Mouse (Mus musculus) bone marrow, adult 2 months (tissue): ENCODE results near the gene Muc13. TPM values are rescaled to one million over a fixed set of nuclear protein-coding genes. Genes with fewer than 3 reads are reported as not detected.

Experiments
- H3K27ac ChIP-seq: fragments of 200-500 bp; 2 replicates; pipeline ENCODE4 v1.5.1; 2012; ENCODE audit warnings: low read depth, mild to moderate bottlenecking, control low read depth, inconsistent platforms, low read length; ENCODE audit not compliant: control insufficient read depth, poor library complexity, insufficient read depth
- H3K4me1 ChIP-seq: fragments of 200-500 bp; 2 replicates; pipeline ENCODE4 v1.6.1; 2011; ENCODE audit warnings: low read length; ENCODE audit not compliant: control insufficient read depth, insufficient read depth
- H3K4me3 ChIP-seq: fragments of 200-500 bp; replicated peaks from 2 replicates; pipeline ENCODE3; 2011; ENCODE audit warnings: mild to moderate bottlenecking, low read depth, low read length, control low read depth; ENCODE audit not compliant: control insufficient read depth
- CTCF ChIP-seq: fragments of 200-500 bp; IDR thresholded peaks from 2 replicates; pipeline ENCODE4 v1.5.1; 2011; ENCODE audit warnings: low read length, control low read depth; ENCODE audit not compliant: control insufficient read depth, insufficient read depth
- POLR2A ChIP-seq: fragments of 200-500 bp; IDR thresholded peaks from 2 replicates; pipeline ENCODE4 v1.6.1; 2011; ENCODE audit warnings: low read depth, mild to moderate bottlenecking, control low read depth, low read length, borderline replicate concordance; ENCODE audit not compliant: control insufficient read depth
- WGBS: fragments of 180-500 bp; shearing (Covaris S2); methylation state at CpG from one replicate; pipeline ENCODE4 v1.1.7; 2018; 5-methylcytosine and 5-hydroxymethylcytosine counted together
- polyA plus RNA-seq: library from polyadenylated mRNA; stranded (reverse); fragments of >200 nt; gene quantifications from 2 replicates; pipeline ENCODE4 v1.2.4, GENCODE M21; 2011; ENCODE audit warnings: low replicate concordance; ENCODE audit not compliant: missing spikeins, insufficient read depth, insufficient read length

Muc13 gene
- polyA plus RNA-seq, 1 experiment: 6.4 TPM

GRCm38 (mm10) chr16:33844866-33845265, 51.0 kb downstream of the Muc13 start:
- H3K4me3 ChIP-seq: no peak overlapping the region
- H3K27ac ChIP-seq: no peak overlapping the region
- no peak for TF ChIP-seq CTCF
- no peak for TF ChIP-seq POLR2A
- WGBS: 86% methylated on average over 6 of the region's 6 CpGs
- no peaks in the 10 kb centered on the region for H3K4me1 ChIP-seq

DNA sequence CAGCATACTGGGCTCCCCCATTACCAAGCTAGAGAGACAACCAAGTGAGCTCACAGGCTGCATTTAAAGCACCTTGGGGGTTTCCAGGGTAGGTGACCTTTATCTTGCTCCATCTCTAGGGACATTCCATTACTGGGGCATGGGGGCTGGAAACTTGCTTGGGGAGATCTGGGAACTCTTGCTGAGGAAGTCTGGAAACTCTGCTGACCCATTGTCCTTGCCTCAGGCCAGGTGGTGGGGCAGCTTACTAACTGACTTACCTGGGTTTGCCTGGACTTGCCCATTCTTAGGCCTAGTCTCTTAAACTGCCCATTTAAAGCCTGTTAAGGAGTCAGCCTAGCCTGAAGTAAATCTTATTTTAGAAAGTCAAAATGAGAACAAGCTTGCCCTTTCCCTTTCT, 59.4 kb downstream of the Muc13 start:
- H3K4me3 ChIP-seq: no peak overlapping the region
- TF ChIP-seq POLR2A (no peak), CTCF (no peak)
- no peak overlapping the region for H3K27ac ChIP-seq
- no peaks in the 10 kb centered on the region; the same call in 1 of the 2 replicates for H3K4me1 ChIP-seq

DNA sequence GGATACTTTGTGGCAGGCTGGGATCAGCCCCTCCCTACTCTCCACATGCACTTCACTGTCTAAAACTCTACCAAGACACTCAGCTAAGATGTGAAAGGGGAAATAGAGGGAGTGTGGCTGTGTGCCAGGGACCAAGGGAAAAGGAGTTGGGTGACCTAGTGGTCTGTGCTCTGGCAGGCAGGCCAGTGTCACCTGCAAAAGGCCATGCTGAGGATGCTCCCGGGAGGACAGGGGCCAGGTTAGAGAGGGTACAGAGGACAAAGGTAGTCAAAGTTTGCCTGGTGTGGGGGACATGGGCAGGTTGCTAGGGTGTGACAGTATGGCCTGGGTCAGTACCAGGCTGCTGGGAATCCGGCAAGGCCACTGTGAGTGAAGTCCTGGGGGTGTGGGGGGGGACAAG, 64.9 kb downstream of the Muc13 start:
- Histone ChIP-seq H3K4me1 (peaks cover 3% of the 10 kb centered on the region), H3K4me3 (no peak overlapping the region), H3K27ac (no peak overlapping the region)
- 51% methylated on average over 2 of the region's 2 CpGs for WGBS
- TF ChIP-seq CTCF (no peak), POLR2A (no peak)

DNA sequence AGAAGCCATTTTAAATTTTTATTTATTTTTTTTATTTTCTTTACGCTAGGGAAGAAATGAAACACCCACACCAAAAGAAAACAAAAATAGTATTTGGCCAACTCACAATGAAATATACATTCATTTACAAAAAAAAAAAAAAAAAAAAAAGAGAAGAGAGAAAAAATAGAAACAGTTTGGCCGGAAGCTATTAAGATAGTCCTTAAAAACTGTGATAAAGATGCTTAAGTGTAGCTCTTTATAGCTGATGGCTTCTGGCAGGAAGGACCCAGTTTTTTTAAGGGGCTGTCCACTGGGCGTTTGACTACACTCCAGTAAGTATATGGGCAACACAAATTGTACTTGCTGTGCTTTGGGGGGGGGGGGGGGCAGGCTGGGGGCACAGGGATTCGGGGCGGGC, 65.5 kb downstream of the Muc13 start:
- TF ChIP-seq CTCF: no peak
- TF ChIP-seq POLR2A: no peak
- Histone ChIP-seq H3K4me3 (no peak overlapping the region), H3K4me1 (peaks cover 3% of the 10 kb centered on the region), H3K27ac (no peak overlapping the region)
- WGBS: 53% methylated on average over 5 of the region's 5 CpGs

DNA sequence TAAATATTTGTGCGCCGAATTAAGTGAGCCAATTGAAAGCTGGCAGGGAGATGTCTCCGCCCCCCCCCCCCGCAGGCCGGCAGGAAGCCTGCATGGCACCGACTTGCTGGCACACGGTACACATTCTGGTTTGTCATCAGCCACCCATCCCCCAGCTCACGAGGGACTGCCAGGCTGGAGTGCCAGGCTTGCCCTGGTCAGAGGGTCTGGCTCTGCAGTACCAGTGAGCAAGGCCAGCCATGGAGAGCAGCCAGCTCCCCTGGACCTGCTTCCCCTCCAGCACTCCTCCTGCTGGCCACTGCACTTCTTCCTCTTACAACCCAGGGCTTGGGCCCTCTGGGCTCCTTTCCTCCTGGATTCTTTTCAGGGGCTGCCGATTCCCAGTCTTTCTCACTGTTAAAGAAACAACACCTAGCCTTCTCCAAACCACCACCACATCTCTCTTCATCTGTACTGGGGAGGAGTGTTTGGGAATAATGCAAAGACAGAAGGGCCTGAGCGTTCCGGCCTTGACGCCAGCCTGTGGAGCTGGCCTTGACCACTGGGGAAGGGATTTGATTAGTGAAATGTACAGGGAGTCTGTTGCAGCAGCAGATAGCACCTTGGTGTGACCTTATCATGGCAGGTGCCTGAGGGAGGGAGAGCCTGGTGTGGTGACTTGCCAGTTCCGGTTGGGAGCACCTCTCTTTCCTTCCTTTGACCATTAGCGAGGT, 66.3 kb downstream of the Muc13 start:
- WGBS: 41% methylated on average over 14 of the region's 14 CpGs
- Histone ChIP-seq H3K4me1 (peaks cover 3% of the 10 kb centered on the region), H3K27ac (0 out of 2 replicates have a peak overlapping the region, but pooled peaks have one; percentile 19), H3K4me3 (peak overlapping the region; percentile 21)
- TF ChIP-seq POLR2A (no peak), CTCF (peak; percentile 22; the same call in 1 of the 2 replicates)

DNA sequence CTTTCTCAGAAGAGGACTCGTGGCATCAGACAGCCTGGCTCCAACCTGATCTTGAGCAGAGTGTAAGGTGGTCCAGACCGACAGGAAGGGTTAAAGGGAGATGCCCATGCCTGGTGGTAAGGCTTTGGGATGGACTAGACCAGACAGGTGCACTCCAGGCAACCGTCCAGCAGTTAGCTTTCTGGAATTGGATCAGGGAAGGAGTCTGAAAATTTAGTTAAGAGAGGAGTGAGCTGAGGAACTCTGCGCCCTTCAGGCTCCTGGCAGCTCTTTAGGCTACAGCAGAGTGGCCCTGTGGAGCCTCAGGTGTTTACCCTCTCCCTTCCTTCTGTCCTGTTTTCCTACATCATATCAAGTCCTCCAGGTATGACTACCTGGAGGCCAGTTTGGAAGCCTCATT, 68.6 kb downstream of the Muc13 start:
- H3K27ac ChIP-seq: no peak overlapping the region
- TF ChIP-seq POLR2A: no peak
- no peak for TF ChIP-seq CTCF

GRCm38 (mm10) chr16:33863208-33863751, 69.4 kb downstream of the Muc13 start:
- Histone ChIP-seq H3K4me3 (no peak overlapping the region), H3K27ac (no peak overlapping the region), H3K4me1 (peaks cover 3% of the 10 kb centered on the region)
- TF ChIP-seq CTCF: no peak
- 84% methylated on average over 5 of the region's 5 CpGs for WGBS

More for the DNA sequence above, 68.6 kb downstream of the Muc13 start:
- WGBS: 73% methylated on average over 4 of the region's 4 CpGs
- Histone ChIP-seq H3K4me1 (peaks cover 3% of the 10 kb centered on the region), H3K4me3 (no peak overlapping the region)

Other genes with a start within 250 kb of the Muc13 start
- 10.0 and 10.1 TPM in 2 replicates for gene Heg1, start 109.7 kb upstream of the Muc13 start, polyA plus RNA-seq
- gene Itgb5, start 35.6 kb downstream of the Muc13 start, polyA plus RNA-seq: 25.0 and 31.1 TPM in 2 replicates
- 9.0 and 14.2 TPM in 2 replicates for gene Umps, start 173.0 kb downstream of the Muc13 start, polyA plus RNA-seq